Mouse (Mus musculus) hindbrain, embryonic 14.5 days (tissue): ENCODE data around the gene Hpcal1. TPM values are rescaled to one million over a fixed set of nuclear protein-coding genes. Genes with fewer than 3 reads are reported as not detected.
A peak's percentile ranks its signal among the peaks of the same experiment; 100 is the strongest.

Experiments used
- ATAC-seq: fragments of 200-750 bp; cut with Nextera tagmentation; 2 replicates; pipeline ENCODE4 v1.8.0; 2017; ENCODE audit warnings: moderate number of reproducible peaks, mild to moderate bottlenecking, moderate TSS enrichment, moderate library complexity; ENCODE audit not compliant: low FRiP score
- DNase-seq: peaks from one replicate; pipeline ENCODE4 v3.0.0-alpha.2; 2015; ENCODE audit warnings: low spot score
- H3K27ac ChIP-seq: fragments of 300-500 bp; sonication (generic); 2 replicates; pipeline ENCODE4 v1.5.1; 2014; ENCODE audit warnings: mild to moderate bottlenecking, moderate library complexity
- H3K27me3 ChIP-seq: fragments of 300-500 bp; sonication (generic); 2 replicates; pipeline ENCODE4 v1.6.1; 2014; ENCODE audit warnings: mild to moderate bottlenecking, low read length, mixed read lengths; ENCODE audit not compliant: control insufficient read depth, insufficient read depth
- H3K36me3 ChIP-seq: fragments of 300-500 bp; sonication (generic); replicated peaks from 2 replicates; pipeline ENCODE4 v1.6.1; 2014; ENCODE audit not compliant: control insufficient read depth, insufficient read depth
- H3K4me1 ChIP-seq: fragments of 300-500 bp; sonication (generic); replicated peaks from 2 replicates; pipeline ENCODE4 v1.6.1; 2014; ENCODE audit warnings: antibody characterized with exemption, low read length, mixed read lengths; ENCODE audit not compliant: control insufficient read depth, insufficient read depth
- H3K4me2 ChIP-seq: fragments of 300-500 bp; sonication (generic); replicated peaks from 2 replicates; pipeline ENCODE4 v1.6.1; 2014; ENCODE audit warnings: mild to moderate bottlenecking, moderate library complexity
- H3K4me3 ChIP-seq: fragments of 300-500 bp; sonication (generic); replicated peaks from 2 replicates; pipeline ENCODE4 v1.5.1; 2014; ENCODE audit warnings: mild to moderate bottlenecking, low read length
- H3K9ac ChIP-seq: fragments of 300-500 bp; sonication (generic); 2 replicates; pipeline ENCODE4 v1.6.1; 2014
- H3K9me3 ChIP-seq: fragments of 300-500 bp; sonication (generic); 2 replicates; pipeline ENCODE4 v1.6.1; 2016; ENCODE audit warnings: low read length; ENCODE audit not compliant: control insufficient read depth
- WGBS: fragments of 180-500 bp; shearing (Covaris S2); extraction: QIAGEN DNeasy Blood & Tissue Kit; methylation state at CpG from one replicate; pipeline ENCODE4 v1.1.7; 2014; 5-methylcytosine and 5-hydroxymethylcytosine counted together
- polyA plus RNA-seq: library from polyadenylated mRNA; unstranded; fragments of >200 nt; fragmentation: Nextera tagmentation; extraction: Ambion mirVana; gene quantifications from 2 replicates; pipeline ENCODE4 v1.2.1, GENCODE M21; 2014

Hpcal1 gene
- polyA plus RNA-seq, 1 experiment from 2014 or later, result 125 TPM

- H3K27me3 ChIP-seq, result no peaks in the 10 kb centered on the region
- no peaks in the 10 kb centered on the region for H3K36me3 ChIP-seq
- no peak overlapping the region for H3K4me2 ChIP-seq
- no peak overlapping the region for H3K4me3 ChIP-seq
- DNase-seq, result no peak
- peaks cover 17% of the 10 kb centered on the region for H3K4me1 ChIP-seq
- no peak overlapping the region for H3K9ac ChIP-seq
- ATAC-seq, result no peak
- no peaks in the 10 kb centered on the region for H3K9me3 ChIP-seq
- H3K27ac ChIP-seq, result no peak overlapping the region
- WGBS, result 95% methylated on average over 3 of the region's 3 CpGs
Measured at GRCm38 (mm10) chr12:17703866-17704265, 13.2 kb downstream of the Hpcal1 start.

- peaks cover 9% of the 10 kb centered on the region for H3K4me1 ChIP-seq
- ATAC-seq (no peak), DNase-seq (no peak)
- H3K27ac ChIP-seq, result no peak overlapping the region
- H3K4me2 ChIP-seq, result no peak overlapping the region
- H3K9me3 ChIP-seq, result no peaks in the 10 kb centered on the region
- no peak overlapping the region for H3K9ac ChIP-seq
- no peak overlapping the region for H3K4me3 ChIP-seq
- no peaks in the 10 kb centered on the region for H3K36me3 ChIP-seq
- H3K27me3 ChIP-seq, result no peaks in the 10 kb centered on the region
Measured at GRCm38 (mm10) chr12:17707472-17707871, 16.8 kb downstream of the Hpcal1 start.

GRCm38 (mm10) chr12:17709451-17709850, 18.8 kb downstream of the Hpcal1 start:
- Histone ChIP-seq H3K9me3 (no peaks in the 10 kb centered on the region), H3K4me3 (no peak overlapping the region), H3K36me3 (no peaks in the 10 kb centered on the region), H3K27me3 (no peaks in the 10 kb centered on the region), H3K4me1 (peaks cover 9% of the 10 kb centered on the region), H3K4me2 (no peak overlapping the region), H3K9ac (no peak overlapping the region), H3K27ac (no peak overlapping the region)
- 22% methylated on average over 4 of the region's 4 CpGs for WGBS
- DNase-seq (no peak), ATAC-seq (peak; percentile 52; the same call in 1 of the 2 replicates)

- Histone ChIP-seq H3K27ac (no peak overlapping the region; the same call in 1 of the 2 replicates), H3K9ac (no peak overlapping the region), H3K4me3 (no peak overlapping the region), H3K27me3 (no peaks in the 10 kb centered on the region), H3K4me1 (peaks cover 9% of the 10 kb centered on the region), H3K36me3 (no peaks in the 10 kb centered on the region), H3K4me2 (no peak overlapping the region), H3K9me3 (no peaks in the 10 kb centered on the region)
- ATAC-seq (peak; percentile 39; the same call in 1 of the 2 replicates), DNase-seq (no peak)
- WGBS, result 71% methylated on average over 17 of the region's 17 CpGs
Measured at GRCm38 (mm10) chr12:17709926-17710746, 19.5 kb downstream of the Hpcal1 start.

GRCm38 (mm10) chr12:17710747-17711092, 20.1 kb downstream of the Hpcal1 start:
- WGBS, result 57% methylated on average over 3 of the region's 3 CpGs
- ATAC-seq, result no peak
- Histone ChIP-seq H3K36me3 (no peaks in the 10 kb centered on the region), H3K27ac (no peak overlapping the region), H3K4me3 (no peak overlapping the region), H3K27me3 (no peaks in the 10 kb centered on the region), H3K9ac (no peak overlapping the region), H3K4me2 (no peak overlapping the region), H3K9me3 (no peaks in the 10 kb centered on the region), H3K4me1 (peaks cover 9% of the 10 kb centered on the region)
- DNase-seq, result no peak

GRCm38 (mm10) chr12:17711731-17712388, 21.2 kb downstream of the Hpcal1 start:
- no peak overlapping the region for H3K27ac ChIP-seq
- 76% methylated on average over 6 of the region's 6 CpGs for WGBS
- no peaks in the 10 kb centered on the region for H3K9me3 ChIP-seq
- H3K4me2 ChIP-seq, result no peak overlapping the region
- H3K4me3 ChIP-seq, result no peak overlapping the region
- H3K27me3 ChIP-seq, result no peaks in the 10 kb centered on the region
- no peaks in the 10 kb centered on the region for H3K36me3 ChIP-seq
- ATAC-seq (no peak), DNase-seq (no peak)
- H3K4me1 ChIP-seq, result peaks cover 9% of the 10 kb centered on the region
- H3K9ac ChIP-seq, result no peak overlapping the region

- H3K27me3 ChIP-seq, result no peaks in the 10 kb centered on the region
- no peak overlapping the region for H3K4me2 ChIP-seq
- H3K9ac ChIP-seq, result no peak overlapping the region
- H3K9me3 ChIP-seq, result no peaks in the 10 kb centered on the region
- ATAC-seq (no peak), DNase-seq (no peak)
- peaks cover 9% of the 10 kb centered on the region for H3K4me1 ChIP-seq
- WGBS, result 28% methylated on average over 1 of the region's 1 CpGs
- H3K36me3 ChIP-seq, result no peaks in the 10 kb centered on the region
- H3K4me3 ChIP-seq, result no peak overlapping the region
- no peak overlapping the region for H3K27ac ChIP-seq
Measured at GRCm38 (mm10) chr12:17712571-17712970, 21.9 kb downstream of the Hpcal1 start.

- Histone ChIP-seq H3K36me3 (no peaks in the 10 kb centered on the region), H3K27ac (no peak overlapping the region), H3K9me3 (no peaks in the 10 kb centered on the region), H3K4me1 (no peaks in the 10 kb centered on the region), H3K9ac (no peak overlapping the region), H3K4me2 (no peak overlapping the region), H3K27me3 (no peaks in the 10 kb centered on the region), H3K4me3 (no peak overlapping the region)
- WGBS, result 99% methylated on average over 4 of the region's 4 CpGs
- DNase-seq (no peak), ATAC-seq (no peak)
Measured at GRCm38 (mm10) chr12:17715720-17716478, 25.2 kb downstream of the Hpcal1 start.

- H3K4me3 ChIP-seq, result no peak overlapping the region
- no peaks in the 10 kb centered on the region for H3K4me1 ChIP-seq
- H3K27ac ChIP-seq, result no peak overlapping the region
- no peak overlapping the region for H3K4me2 ChIP-seq
- H3K27me3 ChIP-seq, result no peaks in the 10 kb centered on the region
- H3K36me3 ChIP-seq, result no peaks in the 10 kb centered on the region
- H3K9ac ChIP-seq, result no peak overlapping the region
- no peak for ATAC-seq
- H3K9me3 ChIP-seq, result no peaks in the 10 kb centered on the region
- WGBS, result 95% methylated on average over 1 of the region's 1 CpGs
- DNase-seq, result no peak
Measured at GRCm38 (mm10) chr12:17717257-17717656, 26.6 kb downstream of the Hpcal1 start.
